Mouse (Mus musculus): Measurements from ENCODE around the gene Tjp1. TPM values are rescaled to one million over a fixed set of nuclear protein-coding genes. Genes with fewer than 3 reads are reported as not detected.

Gene Tjp1
- polyA plus RNA-seq, 1 experiment from 2014 or later, result 28.3 TPM

DNA sequence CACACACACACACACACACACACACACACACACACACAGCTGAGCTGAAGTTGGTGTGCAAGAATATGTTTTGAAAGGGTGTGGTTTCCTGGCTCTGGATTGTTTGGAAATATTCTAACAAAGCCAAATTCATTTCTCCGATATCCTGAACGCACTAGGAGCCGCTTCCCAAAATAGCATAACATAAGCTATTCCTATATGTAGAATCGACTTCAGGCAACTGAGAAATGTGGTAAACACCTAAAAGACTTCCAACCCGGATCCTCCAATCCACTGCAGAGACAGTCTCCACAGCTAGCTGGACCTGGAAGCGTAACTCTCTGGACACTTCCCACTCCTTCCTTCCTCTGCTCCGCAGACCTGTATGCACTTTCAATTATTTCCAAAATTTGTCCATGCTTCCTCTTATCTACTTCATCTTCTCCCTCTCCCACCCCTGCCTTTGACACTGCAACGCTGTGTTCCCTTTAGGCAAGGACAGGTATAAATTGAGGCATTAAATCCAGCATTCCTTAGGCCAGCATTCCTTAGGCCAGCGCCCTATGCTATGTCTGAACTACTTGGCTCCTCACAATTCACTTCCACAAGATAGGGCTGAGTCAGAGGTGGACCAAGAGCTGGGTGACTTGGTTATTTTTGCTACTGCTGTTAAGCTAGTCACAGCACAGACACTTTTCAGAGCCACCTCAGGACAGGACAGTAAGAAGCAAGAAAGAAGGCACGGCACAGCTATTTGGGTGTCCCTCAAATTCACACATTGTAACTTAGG lies 144.9 kb downstream of the Tjp1 start:
- Histone ChIP-seq H3K27ac (peak overlapping the region; percentile 1), H3K4me3 (replicated peaks; ENCODE audit: low read depth, low read length) (no peak overlapping the region), H3K4me1 (replicated peaks; ENCODE audit: insufficient read depth, low read length) (peaks cover 7% of the 10 kb centered on the region; the same call in 1 of the 2 replicates), H3K36me3 (ENCODE audit: insufficient read depth, low read length) (no peaks in the 10 kb centered on the region), H3K4me2 (ENCODE audit: low read length) (no peak overlapping the region), H3K27me3 (ENCODE audit: insufficient read depth, low read length) (no peaks in the 10 kb centered on the region), H3K9ac (ENCODE audit: low read depth, low read length) (no peak overlapping the region), H3K9me3 (replicated peaks; ENCODE audit: low read length) (no peaks in the 10 kb centered on the region)
- WGBS, result 66% methylated on average over 10 of the region's 10 CpGs
- no peak for TF ChIP-seq CTCF (IDR thresholded peaks at IDR 0.05; ENCODE audit: low read depth)
- ATAC-seq (replicated peaks; ENCODE audit: low FRiP score, low read depth), result no peak
- DNase-seq (ENCODE audit: low spot score), result no peak

DNA sequence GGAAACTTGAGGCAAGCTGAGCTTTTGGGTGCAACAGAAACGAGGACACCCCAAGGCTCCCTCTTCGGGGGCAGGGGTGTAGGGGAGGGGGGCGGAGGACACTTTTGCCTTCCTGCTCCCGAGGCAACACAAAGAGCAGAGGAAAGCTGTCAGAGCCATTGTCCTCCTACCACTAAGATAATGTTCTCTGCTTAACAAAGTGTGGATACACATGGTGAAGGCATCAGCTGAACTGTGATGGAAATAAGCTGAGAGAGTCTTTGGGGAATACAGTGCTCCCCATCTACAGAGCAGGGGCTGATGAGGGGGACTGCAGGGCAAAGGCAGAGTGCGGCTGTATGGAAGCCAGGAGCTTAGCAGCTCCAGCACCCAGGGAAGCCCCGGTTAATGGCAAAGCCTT lies 145.7 kb downstream of the Tjp1 start:
- WGBS, result 45% methylated on average over 6 of the region's 6 CpGs
- no peaks in the 10 kb centered on the region for H3K36me3 ChIP-seq (ENCODE audit: insufficient read depth, low read length)
- peak overlapping the region; percentile 47; the same call in 1 of the 2 replicates for H3K27ac ChIP-seq
- no peaks in the 10 kb centered on the region for H3K27me3 ChIP-seq (ENCODE audit: insufficient read depth, low read length)
- no peaks in the 10 kb centered on the region for H3K9me3 ChIP-seq (replicated peaks; ENCODE audit: low read length)
- no peak for TF ChIP-seq CTCF (IDR thresholded peaks at IDR 0.05; ENCODE audit: low read depth)
- H3K4me2 ChIP-seq (ENCODE audit: low read length), result no peak overlapping the region
- no peak overlapping the region for H3K4me3 ChIP-seq (replicated peaks; ENCODE audit: low read depth, low read length)
- no peak overlapping the region for H3K9ac ChIP-seq (ENCODE audit: low read depth, low read length)
- DNase-seq (ENCODE audit: low spot score) (no peak), ATAC-seq (replicated peaks; ENCODE audit: low FRiP score, low read depth) (no peak)
- peaks cover 7% of the 10 kb centered on the region; the same call in 1 of the 2 replicates for H3K4me1 ChIP-seq (replicated peaks; ENCODE audit: insufficient read depth, low read length)

DNA sequence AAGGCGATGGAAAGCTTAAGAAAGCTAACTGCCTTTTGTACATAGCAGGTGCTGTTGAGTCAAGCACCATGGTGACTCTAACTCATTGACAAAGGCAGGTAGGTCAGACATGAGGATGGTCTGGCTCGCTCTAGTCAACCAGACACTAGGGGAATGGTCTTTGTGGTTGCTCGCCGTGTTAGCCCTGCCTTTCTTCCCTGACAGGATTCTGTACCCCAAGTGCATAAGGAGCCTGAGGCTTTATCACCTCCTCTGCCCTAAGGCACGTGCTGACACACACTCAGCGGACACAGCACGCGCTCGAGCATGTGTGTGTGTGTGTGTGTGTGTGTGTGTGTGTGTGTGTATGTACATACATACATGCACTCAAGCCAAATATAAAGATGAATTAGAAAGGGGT lies 146.9 kb downstream of the Tjp1 start:
- Histone ChIP-seq H3K9me3 (replicated peaks; ENCODE audit: low read length) (no peaks in the 10 kb centered on the region), H3K27me3 (ENCODE audit: insufficient read depth, low read length) (no peaks in the 10 kb centered on the region), H3K27ac (no peak overlapping the region), H3K36me3 (ENCODE audit: insufficient read depth, low read length) (no peaks in the 10 kb centered on the region), H3K9ac (ENCODE audit: low read depth, low read length) (no peak overlapping the region), H3K4me2 (ENCODE audit: low read length) (no peak overlapping the region), H3K4me1 (replicated peaks; ENCODE audit: insufficient read depth, low read length) (peaks cover 7% of the 10 kb centered on the region; the same call in 1 of the 2 replicates), H3K4me3 (replicated peaks; ENCODE audit: low read depth, low read length) (no peak overlapping the region)
- WGBS, result 94% methylated on average over 9 of the region's 9 CpGs
- ATAC-seq (replicated peaks; ENCODE audit: low FRiP score, low read depth) (no peak), DNase-seq (ENCODE audit: low spot score) (no peak)
- TF ChIP-seq CTCF (IDR thresholded peaks at IDR 0.05; ENCODE audit: low read depth), result no peak

DNA sequence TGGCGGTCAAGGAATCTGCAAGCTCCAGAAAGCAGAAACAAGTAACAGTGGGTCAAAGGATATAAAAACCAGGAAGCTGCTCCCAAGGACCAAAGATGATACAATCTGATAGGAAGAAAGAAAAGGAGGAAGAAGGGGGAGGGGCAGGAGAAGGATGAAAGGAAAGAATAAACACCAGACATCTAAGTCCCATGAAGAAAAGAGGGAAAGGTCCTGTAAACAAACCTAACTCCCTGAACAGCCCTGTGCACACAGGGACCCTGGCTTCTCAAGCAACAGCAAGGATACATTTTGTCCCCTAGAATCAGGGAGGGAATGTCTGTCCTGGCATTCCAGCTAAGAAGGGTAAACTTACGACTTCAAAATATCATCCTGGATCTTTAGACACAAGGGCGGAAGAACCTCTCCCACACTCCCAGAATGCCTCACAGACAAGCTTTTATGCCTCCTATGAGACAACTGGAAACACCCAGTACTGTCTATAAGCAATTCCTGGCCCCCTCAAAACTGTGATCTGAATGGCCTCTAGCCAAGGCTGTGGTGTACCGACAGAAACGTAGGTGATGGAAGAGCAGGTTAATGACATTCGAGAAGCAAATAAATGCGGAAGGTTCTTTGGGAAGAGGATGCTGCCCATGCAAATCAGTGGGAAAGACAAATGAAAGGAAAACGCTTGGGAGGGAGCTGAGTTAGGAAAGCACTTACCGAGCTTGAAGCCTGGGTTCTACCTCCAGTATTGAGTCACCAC lies 148.6 kb downstream of the Tjp1 start:
- no peaks in the 10 kb centered on the region for H3K27me3 ChIP-seq (ENCODE audit: insufficient read depth, low read length)
- H3K9ac ChIP-seq (ENCODE audit: low read depth, low read length), result no peak overlapping the region
- no peaks in the 10 kb centered on the region for H3K9me3 ChIP-seq (replicated peaks; ENCODE audit: low read length)
- ATAC-seq (replicated peaks; ENCODE audit: low FRiP score, low read depth) (no peak), DNase-seq (ENCODE audit: low spot score) (peak; percentile 43)
- TF ChIP-seq CTCF (IDR thresholded peaks at IDR 0.05; ENCODE audit: low read depth), result no peak
- 39% methylated on average over 9 of the region's 9 CpGs for WGBS
- H3K4me3 ChIP-seq (replicated peaks; ENCODE audit: low read depth, low read length), result no peak overlapping the region
- H3K27ac ChIP-seq, result peak overlapping the region; percentile 34; the same call in 1 of the 2 replicates
- H3K4me1 ChIP-seq (replicated peaks; ENCODE audit: insufficient read depth, low read length), result peaks cover 7% of the 10 kb centered on the region; the same call in 1 of the 2 replicates
- H3K4me2 ChIP-seq (ENCODE audit: low read length), result no peak overlapping the region
- H3K36me3 ChIP-seq (ENCODE audit: insufficient read depth, low read length), result no peaks in the 10 kb centered on the region

DNA sequence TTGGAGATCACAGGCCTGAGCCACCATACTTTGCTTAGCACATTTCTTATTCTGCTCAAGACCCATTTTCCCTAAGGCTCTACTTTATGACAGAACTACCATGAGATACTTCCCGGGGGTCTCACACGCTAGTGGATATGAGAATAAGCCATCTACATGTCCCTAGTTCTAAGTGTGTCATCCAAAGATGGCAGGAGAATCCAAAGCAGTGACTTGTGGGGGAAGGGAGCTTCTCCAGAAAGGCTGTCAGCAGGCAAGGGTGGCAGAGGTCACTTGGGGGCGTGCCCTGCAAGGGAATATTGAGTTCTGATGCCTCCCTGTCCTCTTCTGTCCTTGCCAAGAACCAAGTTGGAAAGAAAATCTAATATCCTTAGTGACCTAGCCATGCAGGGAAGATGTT lies 150.1 kb downstream of the Tjp1 start:
- Histone ChIP-seq H3K9me3 (replicated peaks; ENCODE audit: low read length) (no peaks in the 10 kb centered on the region), H3K27me3 (ENCODE audit: insufficient read depth, low read length) (no peaks in the 10 kb centered on the region), H3K36me3 (ENCODE audit: insufficient read depth, low read length) (no peaks in the 10 kb centered on the region), H3K9ac (ENCODE audit: low read depth, low read length) (no peak overlapping the region), H3K4me3 (replicated peaks; ENCODE audit: low read depth, low read length) (no peak overlapping the region), H3K4me1 (replicated peaks; ENCODE audit: insufficient read depth, low read length) (peaks cover 7% of the 10 kb centered on the region; the same call in 1 of the 2 replicates), H3K4me2 (ENCODE audit: low read length) (no peak overlapping the region), H3K27ac (no peak overlapping the region)
- no peak for ATAC-seq (replicated peaks; ENCODE audit: low FRiP score, low read depth)
- DNase-seq (ENCODE audit: low spot score), result no peak
- WGBS, result 88% methylated on average over 3 of the region's 3 CpGs
- no peak for TF ChIP-seq CTCF (IDR thresholded peaks at IDR 0.05; ENCODE audit: low read depth)

DNA sequence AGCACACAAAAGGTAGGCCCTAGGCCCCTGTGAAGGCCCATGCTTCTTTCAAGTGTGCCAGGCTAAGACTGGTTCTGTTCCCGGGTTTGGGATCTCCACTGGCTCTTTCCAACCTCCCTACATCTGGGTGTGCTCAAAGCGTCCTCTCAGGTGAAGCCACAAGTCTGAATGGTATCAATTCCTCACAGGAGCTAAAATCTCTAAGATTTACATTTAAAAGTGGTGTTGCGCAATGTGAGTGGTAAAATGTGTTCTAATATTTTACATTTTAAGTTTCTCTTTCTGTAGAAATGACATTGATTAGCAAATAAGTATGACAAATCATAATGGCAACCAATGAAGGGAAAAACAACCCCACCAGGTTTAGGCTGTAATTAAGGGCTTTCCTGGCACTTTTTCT lies 152.0 kb downstream of the Tjp1 start:
- Histone ChIP-seq H3K27ac (no peak overlapping the region), H3K36me3 (ENCODE audit: insufficient read depth, low read length) (no peaks in the 10 kb centered on the region), H3K4me3 (replicated peaks; ENCODE audit: low read depth, low read length) (no peak overlapping the region), H3K9me3 (replicated peaks; ENCODE audit: low read length) (no peaks in the 10 kb centered on the region), H3K27me3 (ENCODE audit: insufficient read depth, low read length) (no peaks in the 10 kb centered on the region), H3K4me2 (ENCODE audit: low read length) (no peak overlapping the region), H3K4me1 (replicated peaks; ENCODE audit: insufficient read depth, low read length) (peaks cover 7% of the 10 kb centered on the region; the same call in 1 of the 2 replicates), H3K9ac (ENCODE audit: low read depth, low read length) (no peak overlapping the region)
- DNase-seq (ENCODE audit: low spot score) (no peak), ATAC-seq (replicated peaks; ENCODE audit: low FRiP score, low read depth) (no peak)
- TF ChIP-seq CTCF (IDR thresholded peaks at IDR 0.05; ENCODE audit: low read depth), result no peak
- WGBS, result 85% methylated on average over 3 of the region's 3 CpGs
